Mouse (Mus musculus): ENCODE measurements at regions not wholly inside any gene's neighbourhood (a gene's known extent, or its start where the extent isn't known, plus 50 kb on each side); places are given as distances from the start of the nearest gene placed in this dataset.

DNA sequence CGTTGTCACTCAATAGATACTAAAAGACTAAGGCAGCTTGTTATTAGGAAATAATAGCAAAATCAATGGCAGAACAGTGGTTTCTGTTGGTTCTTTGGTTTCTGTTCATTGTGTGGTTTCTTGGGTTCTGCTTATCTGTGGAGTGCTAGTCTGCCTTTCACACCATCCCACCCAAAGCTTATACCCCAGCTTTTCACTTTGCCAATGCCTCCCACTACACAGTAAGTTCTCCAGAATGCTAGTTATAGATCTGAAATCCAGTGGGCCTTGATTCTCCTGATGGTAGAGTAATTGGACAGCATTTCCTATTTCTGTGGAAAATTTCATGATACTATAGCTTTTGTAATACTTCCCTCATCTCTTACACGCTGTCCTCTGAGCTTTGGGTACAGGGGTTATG, 700.8 kb upstream of the 1700009N14Rik start:
- DNase-seq, result no peak

GRCm38 (mm10) chr4:38785016-38785415, 665.1 kb upstream of the 1700009N14Rik start:
- DNase-seq, result no peak

- no peak for DNase-seq
Measured at GRCm38 (mm10) chr4:38825133-38825532, 625.0 kb upstream of the 1700009N14Rik start.

- DNase-seq, result no peak
Measured at GRCm38 (mm10) chr4:38848261-38848660, 601.8 kb upstream of the 1700009N14Rik start.

- DNase-seq, result no peak
Measured at GRCm38 (mm10) chr4:38854349-38854748, 595.7 kb upstream of the 1700009N14Rik start.

DNA sequence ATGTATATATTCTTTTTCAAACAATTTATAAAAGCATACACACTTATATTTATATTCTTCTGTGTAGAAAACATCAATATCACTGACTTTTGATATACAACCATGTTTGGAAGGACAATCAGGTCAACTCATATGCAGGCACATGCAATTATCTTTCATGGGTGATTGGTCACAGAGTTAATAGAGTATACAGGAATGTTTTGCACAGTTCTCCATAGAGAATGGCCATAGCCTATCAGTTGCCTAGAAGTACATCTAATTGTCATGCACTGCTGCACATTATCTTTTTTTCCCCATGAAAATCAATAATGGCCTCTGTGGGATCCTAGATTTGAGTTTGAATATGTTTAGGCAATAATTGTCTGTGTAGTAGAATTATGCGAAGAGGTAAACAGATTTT, 549.5 kb upstream of the 1700009N14Rik start:
- DNase-seq, result no peak

DNA sequence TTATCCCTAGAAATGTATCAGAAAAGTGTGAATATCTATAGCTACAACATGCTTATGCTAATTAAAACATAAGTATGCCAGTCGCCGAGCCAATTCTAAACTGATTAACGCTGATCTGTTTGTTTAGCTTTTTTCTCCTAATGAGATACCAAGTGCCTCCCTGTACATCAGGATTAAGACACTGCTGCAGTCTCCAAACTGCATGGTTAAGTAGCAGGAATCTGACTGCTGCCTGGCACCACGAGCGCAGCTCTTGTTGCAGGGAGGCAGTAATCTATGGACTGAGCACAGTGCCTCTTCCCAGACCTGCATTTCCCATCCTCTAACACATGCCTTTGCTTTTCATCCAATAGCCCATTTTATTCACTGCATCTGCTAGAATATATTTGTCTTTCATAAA, 523.3 kb upstream of the 1700009N14Rik start:
- DNase-seq, result no peak

DNA sequence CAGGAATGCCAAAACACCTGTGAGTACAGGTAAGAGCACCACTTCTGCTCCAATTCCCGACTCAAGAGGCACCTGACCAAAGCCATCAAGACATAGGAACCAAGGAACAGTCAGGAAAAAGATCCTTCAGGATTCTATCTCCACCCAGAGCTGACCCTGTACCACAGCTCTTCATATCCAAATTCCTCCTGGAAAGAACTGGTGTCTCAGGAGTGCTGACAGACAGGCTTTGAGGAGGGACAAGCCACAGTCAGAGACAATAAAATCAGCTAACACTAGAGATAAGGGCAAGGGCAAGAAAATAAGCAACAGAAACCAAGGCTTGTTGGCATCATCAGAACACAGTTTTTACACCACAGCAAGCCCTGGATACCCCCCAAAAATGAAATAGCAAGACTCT, 496.5 kb upstream of the 1700009N14Rik start:
- DNase-seq, result no peak

DNA sequence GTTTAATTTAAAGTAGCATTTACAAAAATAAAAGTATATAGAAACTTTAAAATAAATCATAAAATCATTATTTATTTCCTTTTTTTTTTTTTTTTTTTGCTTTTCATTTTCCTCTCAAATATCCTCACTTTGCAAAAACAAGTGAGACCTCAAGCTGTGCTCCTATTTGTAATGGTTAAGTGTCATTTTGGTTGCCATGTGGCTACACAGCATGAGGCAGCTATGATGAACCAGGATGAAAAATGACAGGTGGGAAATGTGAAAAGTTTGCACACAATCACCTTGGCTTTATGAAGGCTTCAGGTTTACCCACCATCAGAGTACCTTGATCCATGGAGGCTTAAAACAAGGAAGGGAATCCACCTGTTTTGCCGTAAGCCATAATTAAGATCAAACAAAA, 454.9 kb upstream of the 1700009N14Rik start:
- DNase-seq, result peak; percentile 33 to 56

Data from cerebellum, postnatal 25 days (tissue).